Mouse (Mus musculus): Measurements from ENCODE around the gene Akap1. TPM values are rescaled to one million over a fixed set of nuclear protein-coding genes. Genes with fewer than 3 reads are reported as not detected.
A peak's percentile ranks its signal among the peaks of the same experiment; 100 is the strongest.

The Akap1 gene
- total and polyA plus RNA-seq, 2 experiments from 2014 or later, result 54.0 to 125 TPM

DNA sequence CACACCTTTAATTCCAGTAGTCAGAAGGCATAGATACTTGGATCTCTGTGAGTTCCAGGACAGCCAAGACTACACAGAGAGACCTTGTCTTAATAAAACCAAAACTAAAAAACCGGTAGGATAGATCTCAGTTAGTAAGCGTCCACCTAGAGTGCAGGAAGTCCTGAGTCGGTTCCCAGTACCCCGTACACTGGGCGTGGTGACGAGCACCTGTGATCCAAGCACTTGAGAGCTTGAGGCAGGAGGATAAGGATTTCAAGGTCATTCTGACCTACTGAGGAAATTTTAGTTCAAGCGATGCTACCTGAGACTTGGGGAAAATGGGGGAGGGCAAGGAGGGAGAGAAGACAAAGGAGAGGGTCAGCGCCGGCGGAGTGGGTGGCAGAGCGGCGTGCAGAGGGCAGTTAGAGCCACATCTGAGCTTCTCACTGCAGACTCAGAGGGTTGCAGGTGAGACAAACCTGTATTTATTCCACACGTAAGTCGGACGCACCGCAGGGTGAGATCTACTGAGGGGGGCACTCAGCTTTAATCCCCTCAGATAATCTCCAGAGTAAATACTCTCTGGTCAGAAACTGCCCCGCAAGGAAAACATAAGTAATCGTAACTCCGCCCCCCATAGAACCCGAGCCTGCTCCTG, 8.8 kb upstream of the Akap1 start:
- peak overlapping the region; percentile 34 for H3K9ac ChIP-seq (replicated peaks; ENCODE audit: low read depth, low read length)
- DNase-seq (ENCODE audit: low spot score) (no peak), ATAC-seq (ENCODE audit: insufficient read depth, low read depth) (no peak)
- peak overlapping the region; percentile 42 for H3K4me3 ChIP-seq (ENCODE audit: low read depth, low read length)
- peaks cover 6% of the 10 kb centered on the region; the same call in 1 of the 2 replicates for H3K4me1 ChIP-seq (ENCODE audit: control insufficient read depth, insufficient read depth)
- no peaks in the 10 kb centered on the region for H3K9me3 ChIP-seq (replicated peaks; ENCODE audit: control insufficient read depth, low read length)
- no peaks in the 10 kb centered on the region for H3K27me3 ChIP-seq (ENCODE audit: control insufficient read depth, insufficient read depth, low read length)
- no peak overlapping the region for H3K27ac ChIP-seq (ENCODE audit: low read depth)
- H3K4me2 ChIP-seq (ENCODE audit: low read depth, low read length), result peak overlapping the region; percentile 69
- H3K36me3 ChIP-seq (replicated peaks; ENCODE audit: control insufficient read depth, insufficient read depth, low read length), result no peaks in the 10 kb centered on the region
- no peak for TF ChIP-seq EP300 (IDR thresholded peaks at IDR 0.05; ENCODE audit: low read depth)
- no peak for TF ChIP-seq CTCF (IDR thresholded peaks at IDR 0.05; ENCODE audit: low read depth)
- WGBS, result 4% methylated on average over 20 of the region's 20 CpGs

DNA sequence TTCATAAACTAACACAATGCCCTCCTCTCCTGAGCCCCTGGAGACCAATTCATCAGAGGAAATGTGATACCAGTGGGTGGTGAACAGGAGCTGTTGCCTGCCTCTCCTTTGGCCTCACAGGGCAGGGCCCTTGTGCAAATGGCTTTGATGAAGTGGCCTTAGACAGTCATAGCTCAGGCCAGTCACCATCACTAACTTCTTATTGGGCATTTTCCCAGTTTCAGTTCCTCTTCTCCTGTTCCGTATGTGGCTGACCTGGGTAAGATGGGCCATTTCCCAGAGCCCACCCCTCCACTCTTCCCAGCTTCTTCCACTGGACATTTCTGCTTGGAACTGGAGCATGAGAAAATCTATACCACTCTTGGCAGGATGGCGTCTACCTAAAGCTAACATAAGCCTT, 5.1 kb upstream of the Akap1 start:
- Histone ChIP-seq H3K4me1 (ENCODE audit: control insufficient read depth, insufficient read depth) (peaks cover 6% of the 10 kb centered on the region; the same call in 1 of the 2 replicates), H3K4me2 (ENCODE audit: low read depth, low read length) (no peak overlapping the region), H3K9ac (replicated peaks; ENCODE audit: low read depth, low read length) (no peak overlapping the region), H3K4me3 (ENCODE audit: low read depth, low read length) (no peak overlapping the region), H3K36me3 (replicated peaks; ENCODE audit: control insufficient read depth, insufficient read depth, low read length) (no peaks in the 10 kb centered on the region), H3K27ac (ENCODE audit: low read depth) (no peak overlapping the region), H3K27me3 (ENCODE audit: control insufficient read depth, insufficient read depth, low read length) (no peaks in the 10 kb centered on the region), H3K9me3 (replicated peaks; ENCODE audit: control insufficient read depth, low read length) (no peaks in the 10 kb centered on the region)
- WGBS, result 86% methylated on average over 2 of the region's 2 CpGs
- no peak for DNase-seq (ENCODE audit: low spot score)
- no peak for ATAC-seq (ENCODE audit: insufficient read depth, low read depth)
- TF ChIP-seq CTCF (IDR thresholded peaks at IDR 0.05; ENCODE audit: low read depth) (no peak), EP300 (IDR thresholded peaks at IDR 0.05; ENCODE audit: low read depth) (no peak)

DNA sequence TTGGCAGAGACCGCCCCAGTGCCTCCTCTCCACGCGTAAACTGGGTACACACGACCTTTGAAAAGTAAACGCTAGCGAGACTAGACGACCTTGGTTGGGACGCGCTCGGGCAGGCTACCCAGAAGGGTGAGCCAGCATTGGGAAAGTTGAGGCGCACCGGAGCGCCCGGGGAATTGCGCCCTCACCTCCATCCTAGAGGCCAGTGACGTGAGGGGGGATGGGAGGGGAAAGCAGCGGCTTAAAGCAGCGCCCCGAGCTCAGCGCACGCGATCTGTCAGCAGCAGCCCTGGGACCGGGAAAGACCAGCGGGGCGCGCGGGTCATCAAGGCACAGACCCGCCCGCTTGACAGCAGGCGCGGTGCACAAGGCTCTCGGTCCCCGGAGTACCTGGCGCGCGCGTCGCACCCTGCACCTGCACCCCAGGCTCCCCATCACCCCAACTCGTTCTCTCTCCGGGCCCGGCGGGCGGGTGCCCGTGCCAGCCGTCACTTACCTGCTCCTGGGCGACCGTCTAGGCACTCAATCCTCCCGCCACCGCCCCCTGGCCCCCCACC, 405 bp downstream of the Akap1 start:
- Histone ChIP-seq H3K4me3 (ENCODE audit: low read depth, low read length) (peak overlapping the region; percentile 82), H3K4me2 (ENCODE audit: low read depth, low read length) (peak overlapping the region; percentile 97), H3K27ac (ENCODE audit: low read depth) (peak overlapping the region; percentile 88), H3K9me3 (replicated peaks; ENCODE audit: control insufficient read depth, low read length) (no peaks in the 10 kb centered on the region), H3K9ac (replicated peaks; ENCODE audit: low read depth, low read length) (peak overlapping the region; percentile 80), H3K27me3 (ENCODE audit: control insufficient read depth, insufficient read depth, low read length) (no peaks in the 10 kb centered on the region), H3K4me1 (ENCODE audit: control insufficient read depth, insufficient read depth) (peaks cover 22% of the 10 kb centered on the region), H3K36me3 (replicated peaks; ENCODE audit: control insufficient read depth, insufficient read depth, low read length) (no peaks in the 10 kb centered on the region)
- ATAC-seq (ENCODE audit: insufficient read depth, low read depth), result peak; percentile 37
- no peak for DNase-seq (ENCODE audit: low spot score)
- WGBS, result under 1% methylated on average over 40 of the region's 49 CpGs
- TF ChIP-seq EP300 (IDR thresholded peaks at IDR 0.05; ENCODE audit: low read depth) (no peak), CTCF (IDR thresholded peaks at IDR 0.05; ENCODE audit: low read depth) (no peak)

DNA sequence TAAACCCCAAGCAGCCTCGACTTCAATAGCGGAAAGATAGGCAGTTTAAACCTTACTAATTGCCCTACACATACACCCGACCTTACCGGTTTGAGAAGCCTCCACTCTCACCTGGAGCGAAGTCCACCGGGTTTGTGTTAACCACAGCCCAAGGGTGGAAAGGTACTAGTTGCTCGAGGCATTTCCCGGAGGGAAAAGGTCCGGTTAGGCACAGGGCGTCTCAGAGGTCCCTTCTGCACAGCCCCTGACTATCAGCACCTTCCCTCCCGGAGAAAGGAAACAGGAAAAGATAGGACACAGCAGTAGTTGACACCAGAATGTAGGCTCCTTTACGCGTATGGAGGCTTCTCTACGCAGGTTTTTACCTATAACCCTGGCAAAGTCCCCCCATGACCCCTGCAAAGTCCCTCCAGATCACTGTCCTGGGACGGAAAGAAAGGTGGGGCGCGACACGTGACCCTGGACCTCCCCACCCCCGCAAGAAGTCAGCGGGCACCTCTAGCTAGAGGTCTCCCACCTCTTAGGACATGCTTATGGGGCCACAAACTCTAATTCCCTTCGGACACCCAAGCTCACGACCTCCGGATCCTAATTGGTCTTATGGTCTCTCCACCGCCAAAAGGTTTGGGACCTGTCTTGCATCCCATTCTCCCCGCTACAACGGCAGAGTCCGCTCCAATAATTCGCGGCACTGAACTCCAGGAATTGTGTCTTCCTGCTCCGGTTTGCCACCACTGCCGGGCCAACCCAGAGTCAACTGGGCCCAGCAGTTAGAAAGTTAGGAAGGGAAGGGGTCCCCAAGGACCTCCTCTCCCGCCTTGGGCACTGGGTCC, 1.1 kb downstream of the Akap1 start:
- Histone ChIP-seq H3K27ac (ENCODE audit: low read depth) (peak overlapping the region; percentile 88), H3K4me3 (ENCODE audit: low read depth, low read length) (peak overlapping the region; percentile 82), H3K27me3 (ENCODE audit: control insufficient read depth, insufficient read depth, low read length) (no peaks in the 10 kb centered on the region), H3K36me3 (replicated peaks; ENCODE audit: control insufficient read depth, insufficient read depth, low read length) (no peaks in the 10 kb centered on the region), H3K4me2 (ENCODE audit: low read depth, low read length) (peak overlapping the region; percentile 97), H3K9ac (replicated peaks; ENCODE audit: low read depth, low read length) (peak overlapping the region; percentile 80), H3K9me3 (replicated peaks; ENCODE audit: control insufficient read depth, low read length) (no peaks in the 10 kb centered on the region), H3K4me1 (ENCODE audit: control insufficient read depth, insufficient read depth) (peaks cover 22% of the 10 kb centered on the region)
- ATAC-seq (ENCODE audit: insufficient read depth, low read depth) (no peak), DNase-seq (ENCODE audit: low spot score) (no peak)
- TF ChIP-seq EP300 (IDR thresholded peaks at IDR 0.05; ENCODE audit: low read depth) (no peak), CTCF (IDR thresholded peaks at IDR 0.05; ENCODE audit: low read depth) (no peak)
- WGBS, result 2% methylated on average over 32 of the region's 32 CpGs

DNA sequence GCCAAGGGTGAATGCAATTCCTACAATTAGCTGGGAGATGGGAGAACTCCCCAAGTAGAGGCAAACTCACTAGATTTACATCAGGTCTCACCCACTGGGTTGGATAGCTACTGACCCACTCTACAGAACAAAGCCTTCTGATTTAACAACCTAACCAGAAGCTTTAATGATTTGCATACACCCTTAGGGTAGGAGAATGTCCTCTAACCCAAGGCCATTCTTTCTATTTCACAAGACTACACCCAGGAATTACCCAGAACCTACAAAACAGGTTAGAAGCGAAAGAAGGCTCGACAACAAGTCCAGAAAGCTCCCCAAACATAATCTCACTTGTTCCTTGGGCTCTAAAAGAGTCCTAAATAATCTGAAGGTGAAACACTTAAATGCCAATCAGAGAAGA, 2.0 kb downstream of the Akap1 start:
- Histone ChIP-seq H3K4me1 (ENCODE audit: control insufficient read depth, insufficient read depth) (peaks cover 25% of the 10 kb centered on the region), H3K36me3 (replicated peaks; ENCODE audit: control insufficient read depth, insufficient read depth, low read length) (no peaks in the 10 kb centered on the region), H3K4me3 (ENCODE audit: low read depth, low read length) (peak overlapping the region; percentile 82), H3K27me3 (ENCODE audit: control insufficient read depth, insufficient read depth, low read length) (no peaks in the 10 kb centered on the region), H3K27ac (ENCODE audit: low read depth) (peak overlapping the region; percentile 88), H3K9ac (replicated peaks; ENCODE audit: low read depth, low read length) (peak overlapping the region; percentile 80), H3K4me2 (ENCODE audit: low read depth, low read length) (peak overlapping the region; percentile 97), H3K9me3 (replicated peaks; ENCODE audit: control insufficient read depth, low read length) (no peaks in the 10 kb centered on the region)
- no peak for DNase-seq (ENCODE audit: low spot score)
- TF ChIP-seq CTCF (IDR thresholded peaks at IDR 0.05; ENCODE audit: low read depth), result no peak
- no peak for TF ChIP-seq EP300 (IDR thresholded peaks at IDR 0.05; ENCODE audit: low read depth)
- ATAC-seq (ENCODE audit: insufficient read depth, low read depth), result no peak
- WGBS, result 54% methylated on average over 2 of the region's 2 CpGs

Measured in heart, postnatal 0 days (tissue).